Mouse (Mus musculus): Measurements from ENCODE around the gene Dsn1.

DNA sequence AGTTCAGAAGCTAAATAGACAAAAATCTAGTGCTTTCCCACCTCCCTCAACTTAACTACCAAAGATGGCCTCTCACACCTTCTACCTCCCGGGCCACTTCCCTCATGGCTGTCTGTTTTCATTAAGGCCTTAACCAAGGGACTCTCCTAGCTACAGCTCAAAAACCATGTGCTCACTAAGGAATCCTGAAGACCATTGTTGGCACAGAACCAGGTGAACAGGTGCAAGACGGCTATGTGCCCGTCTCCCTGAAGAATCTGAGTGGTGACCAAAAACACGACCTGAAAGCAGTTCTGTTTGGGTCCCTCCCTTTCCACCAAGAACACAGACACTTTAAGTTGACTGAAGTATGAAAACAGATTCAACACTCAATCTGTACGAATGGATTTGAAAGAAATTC lies 8.7 kb downstream of the Dsn1 start:
- TF ChIP-seq POLR2A (IDR thresholded peaks at IDR 0.05; ENCODE audit: insufficient read length, low read depth), result no peak
- TF ChIP-seq MYOG (IDR thresholded peaks at IDR 0.05; ENCODE audit: control insufficient read depth in 1 of 3, insufficient read depth in 1 of 3, insufficient read length in 2 of 3, low read depth in 2 of 3), result no peak
- no peak for TF ChIP-seq CEBPB (IDR thresholded peaks at IDR 0.05; ENCODE audit: insufficient read depth, poor library complexity, severe bottlenecking)
- TF ChIP-seq MYOD1 (IDR thresholded peaks at IDR 0.05; ENCODE audit: control insufficient read depth in 1 of 3, insufficient read length in 2 of 3, low read depth in 2 of 3), result peak in 2 of 3 experiments; percentile 39 to 50
- no peak for TF ChIP-seq MAX (IDR thresholded peaks at IDR 0.05; ENCODE audit: low read depth)
- no peak for TF ChIP-seq REST (IDR thresholded peaks at IDR 0.05; ENCODE audit: insufficient read depth, insufficient read length)
- no peak for TF ChIP-seq USF1 (IDR thresholded peaks at IDR 0.05; ENCODE audit: low read depth)
- no peak for TF ChIP-seq POLR2AphosphoS2 (IDR thresholded peaks at IDR 0.05; ENCODE audit: insufficient read length, low read depth)
